Mouse (Mus musculus): Measurements from ENCODE around the gene Dnaaf3.
A peak's percentile ranks its signal among the peaks of the same experiment; 100 is the strongest.

The Dnaaf3 gene

GRCm38 (mm10) chr7:4521231-4522003 is 10.8 kb downstream of the Dnaaf3 start:
- no peak for DNase-seq

GRCm38 (mm10) chr7:4518487-4518886 is 13.8 kb downstream of the Dnaaf3 start:
- no peak for DNase-seq

GRCm38 (mm10) chr7:4516332-4517050 is 15.8 kb downstream of the Dnaaf3 start, which contains the start of gene Tnnt1:
Gene Tnnt1, minus strand, starts transcription at chr7:4516382.
- no peak for DNase-seq

GRCm38 (mm10) chr7:4515853-4516252 is 16.4 kb downstream of the Dnaaf3 start:
- DNase-seq, result no peak

GRCm38 (mm10) chr7:4513829-4514712 is 18.2 kb downstream of the Dnaaf3 start:
- no peak for DNase-seq

- peak in 1 of 2 experiments; percentile 56 for DNase-seq
Measured at GRCm38 (mm10) chr7:4513236-4513635, 19.0 kb downstream of the Dnaaf3 start.

DNA sequence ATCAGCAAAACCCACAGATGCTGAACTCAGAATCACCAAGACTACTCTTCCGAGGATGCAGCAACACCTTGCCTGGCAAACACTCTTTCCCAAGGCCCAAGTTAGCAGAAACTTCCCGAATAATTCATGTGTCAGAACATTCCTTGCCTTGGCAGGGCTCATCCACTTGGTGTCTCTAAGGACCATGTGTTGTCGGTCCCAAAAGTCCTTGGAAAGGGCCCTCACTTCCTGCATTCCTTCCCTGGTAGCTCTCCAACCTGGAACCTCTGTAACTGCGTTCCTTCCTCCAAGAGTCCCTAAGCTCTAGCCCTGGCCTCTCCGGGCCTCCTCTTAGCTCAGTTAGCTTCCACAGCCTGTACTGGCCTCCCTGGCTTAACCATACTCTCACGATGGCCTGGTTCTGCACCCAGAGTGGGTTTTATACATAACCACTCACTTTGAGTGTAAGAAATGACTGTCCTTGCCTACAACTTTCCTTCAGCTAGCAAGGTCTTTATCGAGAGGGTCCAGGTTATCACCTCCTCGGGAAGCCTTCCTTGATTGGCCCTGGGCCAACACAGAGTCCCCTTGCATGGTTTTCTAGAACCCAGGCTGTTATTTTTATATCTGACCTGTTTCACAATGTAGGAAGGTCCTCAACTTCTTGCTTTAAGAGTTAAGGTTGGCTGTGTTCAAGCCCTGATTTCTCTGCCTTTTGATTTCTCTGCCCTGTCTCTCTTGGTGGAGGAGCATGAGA is 20.6 kb downstream of the Dnaaf3 start:
- DNase-seq, result no peak

DNA sequence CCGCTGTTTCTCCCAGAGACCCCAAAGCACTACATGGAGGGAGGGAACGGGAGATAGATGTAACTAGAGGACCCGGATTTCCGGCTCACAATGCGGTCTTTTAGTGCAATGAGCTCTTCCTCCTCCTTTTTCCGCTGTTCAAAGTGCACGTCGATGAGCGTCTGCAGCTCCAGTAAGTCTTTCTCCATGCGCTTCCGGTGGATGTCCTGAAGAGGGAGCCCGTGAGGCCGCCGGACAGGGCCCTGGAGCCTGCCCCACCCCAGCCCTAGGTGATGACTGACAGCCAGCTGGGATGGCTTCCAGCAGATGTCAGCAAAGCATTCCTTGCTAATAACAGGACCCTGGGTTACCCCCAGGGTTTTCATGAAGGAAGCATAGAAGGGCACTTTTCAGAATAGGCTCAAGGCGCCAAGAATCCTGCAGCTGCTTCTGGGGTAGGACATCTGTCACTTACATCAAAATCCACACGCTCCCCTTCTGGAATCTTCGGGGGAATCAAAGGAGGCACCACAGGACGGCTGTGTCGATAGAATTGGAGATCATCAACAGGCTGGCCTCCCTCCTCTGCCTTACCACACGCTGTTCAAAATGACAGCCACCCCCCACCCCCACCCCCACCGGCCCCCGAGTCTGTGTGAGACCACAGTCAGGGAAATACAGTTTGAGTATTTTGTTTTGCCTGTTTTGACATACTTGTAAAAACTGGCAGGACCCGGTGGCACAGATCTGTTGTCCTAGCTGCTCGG is 22.2 kb downstream of the Dnaaf3 start:
- peak; percentile 72 to 77 for DNase-seq

- no peak for DNase-seq
Measured at GRCm38 (mm10) chr7:4508739-4509116, 23.5 kb downstream of the Dnaaf3 start.

DNA sequence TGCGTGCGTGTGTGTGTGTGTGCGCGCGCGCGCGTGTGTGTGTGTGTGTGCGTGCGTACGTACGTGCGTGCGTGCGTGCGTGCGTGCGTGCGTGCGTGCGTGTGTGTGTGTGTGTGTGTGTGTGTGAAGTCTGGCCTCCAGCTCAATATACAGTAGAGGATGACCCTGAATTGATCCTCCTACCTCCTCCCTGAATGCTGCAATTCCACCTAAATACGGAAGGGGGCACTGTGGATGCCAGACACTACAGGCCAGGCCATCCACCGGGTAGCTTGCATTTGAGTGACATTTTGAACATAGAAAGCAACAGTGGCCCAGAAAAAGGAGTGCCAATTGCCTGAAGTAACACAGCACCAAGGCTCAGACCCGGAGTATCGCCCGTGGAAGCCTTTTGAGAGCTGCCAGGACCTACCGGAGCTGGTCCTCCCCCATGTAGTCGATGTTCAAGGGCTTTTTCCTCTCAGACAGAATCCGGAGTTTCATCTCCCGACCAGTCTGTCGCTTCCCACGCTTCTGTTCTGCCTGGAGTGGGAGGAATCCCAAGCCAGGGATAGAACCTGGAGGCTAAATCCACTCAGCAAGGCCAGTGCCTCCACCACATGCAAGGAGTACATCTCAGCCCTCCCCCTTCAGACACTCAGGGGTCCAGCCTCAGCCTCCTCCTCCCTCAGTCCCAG is 24.1 kb downstream of the Dnaaf3 start:
- DNase-seq, result no peak

DNA sequence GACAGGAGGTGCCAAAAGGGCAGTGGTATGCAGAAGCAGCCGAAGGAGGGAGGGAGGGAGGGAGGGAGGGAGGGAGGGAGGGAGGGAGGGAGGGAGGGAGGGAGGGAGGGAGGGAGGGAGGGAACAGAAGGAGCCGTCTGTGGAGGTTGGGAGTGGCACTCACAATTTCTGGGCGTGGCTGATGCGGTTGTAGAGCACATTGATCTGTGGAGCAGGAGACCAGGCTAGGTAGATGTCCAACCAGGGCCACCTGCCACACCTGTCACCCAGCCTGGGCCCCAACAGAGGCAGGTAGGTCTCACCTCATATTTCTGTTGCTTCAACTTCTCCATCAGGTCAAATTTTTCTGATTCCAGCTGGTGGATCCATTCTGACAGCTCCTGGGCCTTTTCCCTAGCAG is 25.0 kb downstream of the Dnaaf3 start:
- no peak for DNase-seq

DNA sequence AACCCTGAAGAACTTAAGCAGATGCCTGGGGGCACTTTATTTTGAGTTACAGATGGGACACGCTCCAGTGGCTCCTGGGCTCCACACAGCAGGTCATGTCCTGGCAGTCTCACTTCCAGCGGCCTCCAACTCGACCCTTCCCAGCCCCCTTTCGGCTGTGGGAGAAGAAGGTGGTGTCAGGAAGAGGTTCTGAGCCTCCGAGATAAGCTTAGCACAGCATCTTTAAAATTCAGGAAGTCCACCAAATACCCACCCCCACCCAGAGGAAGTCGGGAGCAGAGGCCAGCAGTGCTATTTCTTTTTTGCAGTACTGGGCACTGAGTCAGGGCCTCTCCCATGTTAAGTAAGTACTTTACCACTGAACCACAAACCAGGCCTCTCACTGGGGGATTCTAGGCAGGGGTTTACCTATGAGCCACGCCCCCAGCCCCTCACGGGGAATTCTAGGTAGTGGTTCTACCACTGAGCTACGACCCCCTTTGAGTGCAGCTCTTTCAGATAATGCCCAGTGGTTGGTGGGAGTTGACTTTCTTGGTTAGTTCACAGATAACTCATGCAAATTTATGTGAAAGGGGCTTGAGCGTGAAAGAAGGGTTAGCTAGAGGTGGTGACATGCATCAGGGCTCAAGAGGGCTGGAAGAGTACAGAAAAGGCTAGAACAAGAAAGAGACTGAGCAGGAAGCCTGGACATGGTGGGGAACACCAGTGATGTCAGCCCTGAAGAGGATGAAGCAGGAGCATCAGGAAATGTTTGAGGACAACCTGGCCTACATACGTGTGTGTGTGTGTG is 27.4 kb downstream of the Dnaaf3 start:
- DNase-seq, result no peak

- DNase-seq, result no peak
Measured at GRCm38 (mm10) chr7:4503858-4504257, 28.4 kb downstream of the Dnaaf3 start.

DNA sequence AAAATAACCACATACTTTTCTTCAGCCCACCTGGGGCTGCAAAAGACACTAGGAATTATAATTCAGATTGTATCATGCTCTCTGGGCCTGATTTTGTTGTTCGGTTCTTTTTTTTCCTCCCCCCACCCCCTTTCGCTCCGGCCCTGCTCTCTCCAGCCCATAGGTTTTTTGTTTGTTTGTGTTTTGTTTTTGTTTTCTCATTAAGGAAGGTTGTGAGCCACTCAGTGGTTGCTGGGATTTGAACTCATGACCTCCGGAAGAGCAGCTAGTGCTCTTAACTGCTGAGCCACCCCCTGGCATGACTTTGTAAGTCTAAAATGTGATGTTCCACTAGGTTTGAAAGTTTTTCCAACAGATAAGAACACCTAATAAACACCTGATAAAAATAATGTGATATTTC is 29.2 kb downstream of the Dnaaf3 start:
- no peak for DNase-seq

DNA sequence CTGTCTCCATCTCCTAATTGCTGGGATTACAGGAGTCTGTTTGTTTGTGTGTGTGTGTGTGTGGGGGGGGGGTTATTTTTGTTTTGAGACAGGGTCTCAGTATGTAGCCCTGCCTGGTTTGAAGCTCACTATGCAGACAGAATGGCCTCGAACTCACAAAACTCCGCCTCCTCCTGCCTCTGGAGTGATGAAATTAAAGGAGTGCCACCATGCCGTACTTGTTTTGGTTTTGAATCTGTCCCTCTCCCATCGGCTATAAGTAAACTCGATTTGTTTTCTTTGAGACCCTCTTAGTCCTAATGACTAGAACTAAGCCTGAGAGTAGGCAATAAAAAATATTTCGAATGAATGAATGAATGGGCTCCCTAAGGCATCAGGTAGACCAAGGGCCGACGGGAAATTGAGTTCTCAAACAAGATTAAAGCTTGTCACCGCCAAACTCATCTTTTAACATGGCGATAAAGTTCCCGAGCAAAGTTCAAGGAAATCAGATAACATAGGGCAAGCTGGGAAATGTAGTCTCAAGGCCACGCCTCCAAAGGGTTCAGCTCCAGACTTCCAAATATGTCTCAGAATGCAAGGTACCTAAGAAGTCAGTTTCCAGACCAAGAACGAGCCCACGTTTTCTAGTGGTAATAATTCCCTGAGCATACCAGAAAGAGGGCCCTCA is 29.7 kb downstream of the Dnaaf3 start:
- peak; percentile 46 to 66 for DNase-seq

DNA sequence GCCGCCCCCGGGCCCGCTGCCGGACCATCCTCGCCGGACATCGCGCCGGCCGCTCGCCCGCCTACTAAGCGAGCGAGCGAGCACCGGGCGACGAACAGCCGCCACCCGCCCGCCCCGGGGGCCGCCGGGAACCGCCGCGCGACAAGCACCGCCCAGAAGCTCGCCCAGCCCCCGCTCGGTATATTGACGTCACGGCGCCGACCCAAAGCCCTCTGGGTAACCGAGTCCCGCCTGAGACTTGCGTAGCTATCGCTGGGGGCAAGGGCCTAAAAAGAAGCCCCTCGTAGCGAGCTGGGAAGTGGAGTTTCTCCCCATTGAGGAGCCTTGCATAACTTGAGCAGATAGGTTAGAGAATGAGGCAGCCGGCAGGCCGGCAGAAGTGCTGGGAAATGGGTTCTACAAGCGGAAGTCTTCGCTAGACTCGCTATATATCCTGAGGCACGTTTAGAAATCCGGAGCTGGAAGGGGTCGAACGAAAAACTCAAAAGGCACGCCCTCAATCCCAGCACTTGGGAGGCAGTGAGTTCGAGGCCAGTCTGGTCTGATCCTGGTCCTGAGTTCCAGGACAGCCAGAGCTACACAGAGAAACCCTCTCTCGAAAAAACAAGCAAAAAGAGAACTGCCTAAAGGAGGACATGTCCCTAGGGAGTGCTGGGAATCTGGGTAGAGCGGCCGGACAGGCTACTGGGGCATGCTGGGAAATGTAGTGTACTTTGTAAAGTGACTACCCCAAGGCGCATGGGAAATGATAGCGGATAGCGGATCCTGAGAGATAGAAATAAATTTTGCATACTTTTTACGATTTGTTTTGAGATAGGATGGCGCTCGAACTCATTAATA is 30.5 kb downstream of the Dnaaf3 start, which contains the start of gene Ppp1r12c:
Gene Ppp1r12c, minus strand, starts transcription at position 123 of the 840 bp plus-strand sequence.
- DNase-seq, result peak; percentile 97 to 98

DNA sequence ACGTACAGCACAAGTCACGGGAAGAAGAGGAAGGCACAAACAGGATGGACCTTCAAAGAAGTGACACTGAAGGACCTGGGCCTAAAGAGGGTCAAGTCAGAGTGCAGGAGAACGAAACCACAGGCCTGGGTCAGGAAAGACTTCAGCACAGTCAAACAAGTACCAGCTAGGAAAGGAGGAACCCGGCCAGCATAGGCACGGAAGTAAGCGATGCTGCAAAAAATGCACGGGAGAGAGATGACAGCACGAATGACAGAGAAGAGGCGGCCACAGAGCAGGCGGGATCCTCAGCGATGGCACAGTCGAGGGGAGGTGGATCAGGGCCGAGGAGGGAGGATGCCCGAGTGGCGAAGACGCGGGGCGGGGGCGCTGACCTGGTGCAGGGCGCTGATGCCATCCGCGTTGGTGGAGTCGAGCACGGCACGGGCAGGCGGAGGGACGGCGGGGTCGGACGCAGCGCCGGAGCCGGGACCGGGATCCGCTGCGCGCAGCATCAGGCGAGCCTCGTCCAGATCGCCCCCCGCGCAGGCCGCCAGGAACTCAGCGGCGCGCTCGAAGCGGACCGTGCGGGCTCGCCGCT is 31.3 kb downstream of the Dnaaf3 start:
- peak; percentile 74 to 80 for DNase-seq

DNA sequence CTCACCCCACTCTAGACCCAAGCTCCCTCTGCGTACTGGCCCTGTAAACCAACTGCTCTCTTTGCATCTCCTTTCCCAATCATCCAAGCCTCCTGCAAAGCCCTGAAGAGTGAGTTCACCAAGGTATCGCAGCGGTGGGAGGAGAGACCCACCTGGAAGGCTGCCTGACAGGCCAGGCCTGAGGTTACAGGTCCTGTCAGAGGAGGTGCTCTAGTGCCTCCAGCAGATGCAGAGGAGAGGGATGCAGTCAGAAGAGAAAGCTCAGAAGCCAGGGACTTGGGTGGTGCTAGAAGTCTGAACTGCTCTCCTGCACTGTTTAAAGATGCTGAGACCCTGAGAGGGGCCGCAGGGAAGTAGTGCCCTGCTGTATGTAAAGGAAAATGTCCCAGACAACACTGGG is 33.2 kb downstream of the Dnaaf3 start:
- DNase-seq, result no peak

Measured in cerebellum, postnatal 14 days (tissue).